Mouse (Mus musculus) neural tube, embryonic 10.5 days (tissue): ENCODE data around the gene Vwa3b.

ENCODE experiments used
- DNase-seq: peaks from one replicate; pipeline ENCODE4 v3.0.0-alpha.2; 2017; ENCODE audit warnings: low spot score; ENCODE audit errors: extremely low spot score

The Vwa3b gene

DNA sequence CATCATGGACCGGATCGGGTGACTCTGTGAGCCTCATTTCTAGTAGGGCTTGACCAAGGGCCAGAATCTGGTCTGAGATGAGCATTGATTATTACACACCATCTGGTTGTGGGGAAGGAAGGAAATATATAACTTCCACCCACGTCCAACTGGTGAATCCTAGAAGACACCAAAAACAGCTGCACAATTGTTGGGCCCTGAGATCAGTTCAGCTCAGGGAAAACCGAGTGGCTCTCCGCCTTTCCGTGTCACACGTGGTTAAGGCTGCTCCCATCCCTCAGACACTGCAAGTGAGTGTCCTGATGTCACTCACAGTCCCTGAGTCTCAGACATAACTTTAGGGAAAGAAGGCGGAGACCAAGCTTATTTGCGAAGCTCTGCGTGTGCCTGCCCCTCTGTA lies 16.5 kb upstream of the Vwa3b start:
- no peak for DNase-seq

GRCm38 (mm10) chr1:37011626-37012209 lies 14.7 kb upstream of the Vwa3b start:
- no peak for DNase-seq

GRCm38 (mm10) chr1:37013006-37013405 lies 13.4 kb upstream of the Vwa3b start:
- DNase-seq = no peak

- no peak for DNase-seq
Measured at GRCm38 (mm10) chr1:37013687-37014086, 12.7 kb upstream of the Vwa3b start.

DNA sequence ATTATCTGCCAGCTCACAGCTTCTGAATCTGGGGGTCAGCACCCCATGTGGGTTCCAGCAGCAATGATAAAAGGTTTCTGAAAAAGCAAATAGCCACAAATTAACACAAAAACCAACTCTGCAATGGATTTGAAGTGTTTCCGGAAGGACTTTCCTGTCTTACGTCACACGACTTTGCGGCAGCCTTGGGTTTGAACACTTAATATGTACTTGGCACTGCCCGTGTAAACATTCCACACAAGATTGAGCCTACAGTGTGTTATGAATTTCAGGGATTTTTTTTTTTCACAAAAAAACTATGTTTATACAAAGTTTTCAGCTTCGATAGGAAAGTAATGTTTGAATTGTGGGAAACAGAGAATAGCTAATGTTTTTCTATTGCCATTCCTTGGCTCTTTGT lies 7.4 kb upstream of the Vwa3b start:
- DNase-seq = no peak

DNA sequence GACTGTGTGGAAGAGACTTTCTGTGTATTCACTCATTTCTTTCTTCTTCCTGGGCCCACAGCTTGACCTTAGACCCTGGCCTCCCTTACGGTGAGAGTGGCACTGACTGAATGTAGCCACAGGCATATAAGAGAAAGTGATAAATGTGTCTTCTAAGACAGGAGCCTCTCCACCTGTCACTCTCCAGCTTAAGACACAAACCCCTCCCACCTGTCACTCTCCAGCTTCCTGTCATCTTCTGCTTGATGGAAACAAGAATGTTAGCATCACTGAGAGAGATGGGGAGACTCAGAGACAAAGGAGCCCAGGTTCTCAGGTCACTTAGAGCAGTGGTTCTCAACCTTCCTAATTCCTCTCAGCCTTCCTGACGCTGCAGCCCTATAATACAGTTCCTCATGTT lies 3.7 kb upstream of the Vwa3b start:
- no peak for DNase-seq

- no peak for DNase-seq
Measured at GRCm38 (mm10) chr1:37024736-37025135, 1.7 kb upstream of the Vwa3b start.

DNA sequence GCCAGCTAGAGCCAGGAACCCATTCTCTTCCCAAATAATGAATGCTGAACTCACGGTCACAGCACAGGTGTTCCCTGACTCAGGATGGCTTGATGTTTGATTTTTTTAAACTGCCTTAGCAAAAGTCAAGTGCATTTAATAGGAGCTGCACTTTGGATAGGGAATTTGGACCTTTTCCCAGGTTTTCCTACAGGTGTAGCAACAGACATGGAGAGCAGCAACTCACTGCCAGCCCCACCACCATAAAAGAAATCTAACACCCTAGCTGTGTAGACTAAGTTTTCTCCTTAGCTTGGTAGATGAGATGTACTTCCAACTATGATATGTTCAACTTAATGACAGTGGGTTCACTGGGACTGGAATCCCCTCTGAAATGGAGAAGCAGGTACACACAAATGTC lies 1.0 kb upstream of the Vwa3b start:
- no peak for DNase-seq

GRCm38 (mm10) chr1:37026866-37027265 lies 470 bp downstream of the Vwa3b start:
- no peak for DNase-seq

DNA sequence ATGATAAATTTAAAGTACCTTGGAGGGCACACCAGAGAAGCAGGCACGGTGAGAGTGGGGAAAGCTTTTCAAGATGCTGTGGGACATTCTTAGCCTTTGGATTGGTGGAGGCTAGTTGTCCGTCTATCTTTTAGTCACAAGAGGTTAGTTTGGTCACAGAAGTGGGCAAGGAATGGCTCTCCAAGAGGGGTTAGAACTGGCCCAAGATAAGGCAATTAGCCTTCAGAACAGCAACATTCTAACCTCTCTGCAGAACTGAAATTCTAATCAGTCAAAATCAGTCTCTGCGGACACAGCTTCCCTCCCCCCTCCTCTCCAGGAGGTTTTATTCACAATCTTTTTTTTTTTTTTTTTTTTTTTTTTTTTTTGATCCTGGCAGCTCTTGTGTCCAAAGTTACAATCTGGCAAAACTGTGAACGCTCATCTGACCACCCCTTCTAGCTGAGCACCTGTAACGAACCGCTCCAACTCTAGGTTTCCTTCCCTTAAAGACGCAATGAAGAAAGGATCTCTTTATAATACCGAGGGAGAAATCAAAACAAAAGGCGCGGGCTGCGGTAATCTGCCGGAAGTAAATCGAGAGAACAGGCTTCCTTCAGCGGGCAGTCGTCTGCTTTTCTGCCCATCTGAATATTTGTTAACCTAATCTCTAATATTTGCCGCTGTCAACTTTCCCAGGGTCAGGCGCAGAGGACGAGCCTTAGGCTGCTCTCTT lies 2.2 kb downstream of the Vwa3b start:
- DNase-seq = no peak

GRCm38 (mm10) chr1:37029154-37029907 lies 2.9 kb downstream of the Vwa3b start:
- peak; percentile 89 for DNase-seq

DNA sequence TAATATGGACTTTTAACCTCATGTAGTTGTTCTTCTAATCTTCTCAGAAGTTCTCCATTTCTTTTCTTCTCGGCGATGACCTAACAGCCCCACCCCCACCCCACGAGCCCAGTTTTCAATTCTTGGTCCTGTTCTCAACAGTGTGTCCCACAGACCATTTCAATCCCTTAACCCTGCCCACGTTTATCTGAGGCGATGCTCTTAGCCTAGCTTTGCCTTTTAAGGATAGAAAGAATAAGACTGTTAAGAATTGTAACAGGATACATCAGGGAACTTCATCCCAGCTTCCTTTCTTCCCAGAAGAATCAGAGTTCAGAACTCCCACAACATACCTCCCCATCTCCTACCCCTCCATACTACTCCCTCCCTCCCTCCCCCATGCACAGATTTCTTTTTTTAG lies 3.5 kb downstream of the Vwa3b start:
- no peak for DNase-seq

GRCm38 (mm10) chr1:37030693-37031092 lies 4.3 kb downstream of the Vwa3b start:
- no peak for DNase-seq

- DNase-seq = no peak
Measured at GRCm38 (mm10) chr1:37035879-37036278, 9.5 kb downstream of the Vwa3b start.

DNA sequence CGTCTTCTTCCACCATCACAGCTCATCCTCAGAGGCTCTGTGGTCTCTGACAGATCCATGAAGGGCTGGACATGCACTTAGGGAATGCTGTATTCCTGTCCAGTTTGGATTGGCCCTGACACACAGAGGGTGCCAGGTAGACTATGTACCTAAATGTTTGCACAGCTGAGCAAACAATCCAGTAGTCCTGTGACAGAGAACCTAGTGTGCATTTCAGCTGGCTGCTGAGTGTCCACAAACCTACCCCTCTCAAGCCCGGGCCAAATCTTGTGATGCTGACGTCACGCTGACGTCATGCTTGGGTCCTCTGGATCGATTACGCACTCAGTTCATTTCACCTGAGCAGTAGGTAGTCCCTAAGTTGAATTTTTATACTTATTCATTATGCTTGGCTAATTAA lies 14.7 kb downstream of the Vwa3b start:
- DNase-seq = no peak

- DNase-seq = no peak
Measured at GRCm38 (mm10) chr1:37041856-37042255, 15.5 kb downstream of the Vwa3b start.

DNA sequence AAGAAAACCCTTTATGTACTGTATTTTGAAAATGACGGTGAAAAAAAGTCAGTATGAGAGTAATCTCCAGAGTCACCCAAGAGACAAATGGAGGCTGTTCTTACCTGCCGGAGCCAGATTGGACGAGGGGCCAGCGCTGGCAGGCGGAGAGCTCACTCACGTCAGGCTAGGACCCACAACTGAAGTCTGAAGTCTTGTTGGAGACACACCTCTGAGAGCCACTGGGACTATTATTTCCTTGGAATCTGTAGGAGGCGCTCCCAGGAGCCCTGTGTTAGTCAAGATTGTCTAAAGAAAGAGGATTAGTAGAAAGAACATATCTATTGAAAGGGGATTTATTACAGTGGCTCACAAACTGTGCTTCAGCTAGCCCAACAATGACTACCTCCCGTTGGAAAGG lies 16.4 kb downstream of the Vwa3b start:
- DNase-seq = no peak

GRCm38 (mm10) chr1:37043196-37043595 lies 16.8 kb downstream of the Vwa3b start:
- DNase-seq = no peak

GRCm38 (mm10) chr1:37045472-37045871 lies 19.1 kb downstream of the Vwa3b start:
- no peak for DNase-seq

DNA sequence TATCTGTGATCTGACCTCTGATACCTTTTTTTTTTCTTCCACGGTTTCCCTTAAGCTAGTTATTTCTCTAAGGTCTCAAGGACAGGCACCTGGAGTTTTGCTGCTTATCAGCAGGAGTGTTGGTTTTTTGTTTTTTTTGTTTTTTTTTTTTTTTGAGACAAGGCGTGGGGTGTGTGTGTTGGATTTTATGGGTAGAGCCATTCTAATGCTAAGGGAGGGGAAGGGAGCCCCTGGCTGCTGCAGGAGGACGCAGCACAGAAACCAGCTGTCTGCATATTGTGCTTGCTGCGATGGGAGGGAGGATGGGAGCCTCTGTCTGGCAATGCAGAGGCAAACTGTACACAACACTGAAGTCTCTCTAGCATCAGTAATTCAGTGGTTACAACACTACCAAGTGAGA lies 22.8 kb downstream of the Vwa3b start:
- DNase-seq = no peak

DNA sequence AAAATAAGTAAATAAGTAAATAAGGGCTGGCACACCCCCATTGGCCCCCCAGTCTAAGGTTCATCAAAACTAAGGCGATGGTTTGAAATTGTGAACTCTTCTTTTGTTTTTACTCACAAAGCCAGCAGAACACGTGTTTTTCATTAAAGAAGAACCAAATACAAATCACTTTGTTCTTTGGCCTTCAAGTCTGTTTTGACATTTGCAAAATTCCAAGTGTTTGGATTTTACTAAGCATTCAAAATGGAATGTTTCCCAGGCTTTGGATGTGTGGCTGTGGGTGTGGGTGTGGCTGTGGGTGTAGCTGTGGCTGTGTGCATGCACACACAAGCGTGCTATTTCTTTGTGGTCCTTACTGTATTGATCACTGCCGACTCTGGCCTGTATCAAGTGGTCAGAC lies 27.3 kb downstream of the Vwa3b start:
- no peak for DNase-seq

- DNase-seq = no peak
Measured at GRCm38 (mm10) chr1:37056831-37057561, 30.6 kb downstream of the Vwa3b start.
